Mouse (Mus musculus) olfactory bulb, adult 2 months (tissue): ENCODE data around the gene Adamts18.

Experiments used
- CTCF ChIP-seq: fragments of 200-500 bp; IDR thresholded peaks from 2 replicates; pipeline ENCODE4 v1.5.1; 2012; ENCODE audit warnings: low read depth, mild to moderate bottlenecking, low read length, moderate library complexity; ENCODE audit not compliant: insufficient read depth
- POLR2A ChIP-seq: fragments of 200-500 bp; IDR thresholded peaks from 2 replicates; pipeline ENCODE4 v1.6.1; 2012; ENCODE audit warnings: mild to moderate bottlenecking, low read depth, low read length, moderate library complexity; ENCODE audit not compliant: insufficient read depth

GRCm38 (mm10) chr8:113886509-113886908, 38.0 kb upstream of the Adamts18 start:
- TF ChIP-seq CTCF = no peak
- TF ChIP-seq POLR2A = no peak
